Mouse (Mus musculus): Measurements from ENCODE around the gene Dtx2. TPM values are rescaled to one million over a fixed set of nuclear protein-coding genes. Genes with fewer than 3 reads are reported as not detected.
"Not testable (repeated sequence)": the region's sequence is repeated elsewhere in the genome, so short reads cannot be mapped to it uniquely, and the experiment has no call there.

The Dtx2 gene
- total RNA-seq, 1 experiment from 2014 or later, result 6.8 TPM

DNA sequence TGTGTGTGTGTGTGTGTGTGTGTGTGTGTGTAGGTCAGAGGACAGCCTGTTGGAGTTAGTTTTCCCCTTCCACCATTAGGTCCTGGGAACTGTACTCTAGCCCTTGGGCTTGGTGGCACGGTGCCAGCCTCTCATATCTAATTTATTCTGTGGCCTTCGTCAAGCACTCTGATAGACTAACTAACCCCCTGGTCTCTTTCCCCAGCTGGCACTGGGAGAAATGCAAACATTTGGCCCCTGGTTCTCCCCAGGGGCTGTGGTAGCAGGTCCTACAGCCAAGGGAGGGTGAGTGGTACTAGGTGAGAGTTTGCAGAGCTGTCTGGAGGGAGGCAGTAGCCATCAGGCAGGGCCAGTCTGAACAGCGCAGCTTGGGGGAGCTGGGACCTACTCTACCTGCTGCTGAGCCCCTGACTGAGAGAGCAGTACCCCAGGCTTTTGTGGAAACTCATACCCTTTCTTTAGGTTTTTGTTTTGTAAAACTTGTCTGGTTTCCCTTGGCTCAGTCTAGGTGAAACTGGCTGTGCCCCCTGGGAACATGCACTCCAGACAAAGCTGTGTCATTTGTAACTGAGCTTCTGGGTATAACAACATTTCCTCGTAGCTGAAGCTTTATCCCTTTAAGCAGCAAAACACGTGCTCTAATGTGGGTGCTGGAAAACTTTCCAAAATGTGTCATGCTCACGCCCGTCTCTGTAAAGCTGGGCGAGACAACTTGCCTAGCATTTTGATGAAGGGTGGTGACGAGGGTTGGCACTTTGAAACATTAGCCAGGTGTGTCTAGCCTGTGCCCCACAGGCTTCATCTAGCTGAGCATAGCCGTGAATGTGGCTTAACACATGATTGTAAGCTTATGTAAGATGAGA lies 21.6 kb downstream of the Dtx2 start:
- ATAC-seq (replicated peaks; ENCODE audit: insufficient number of reproducible peaks, low FRiP score, low TSS enrichment, poor library complexity, severe bottlenecking), result no peak

DNA sequence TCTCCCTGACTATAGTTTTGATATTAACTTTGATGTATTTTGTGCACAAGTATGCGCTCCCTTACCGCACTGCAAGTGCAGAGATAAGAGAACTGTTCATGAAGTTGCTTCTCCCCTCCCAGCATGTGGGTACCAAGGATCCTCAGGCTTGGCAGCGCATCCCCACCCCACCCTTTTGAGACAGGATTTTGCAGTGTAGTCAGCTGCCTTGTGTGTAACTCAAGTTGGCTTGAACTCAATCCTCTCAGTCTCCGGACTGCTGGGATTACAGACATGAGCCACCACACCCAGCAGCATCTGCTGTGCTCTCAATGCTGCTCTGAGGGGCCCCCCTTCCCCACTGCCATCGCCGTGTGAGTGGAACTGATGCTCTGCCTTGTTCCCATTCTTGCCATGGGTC lies 22.7 kb downstream of the Dtx2 start:
- ATAC-seq (replicated peaks; ENCODE audit: insufficient number of reproducible peaks, low FRiP score, low TSS enrichment, poor library complexity, severe bottlenecking), result no peak

DNA sequence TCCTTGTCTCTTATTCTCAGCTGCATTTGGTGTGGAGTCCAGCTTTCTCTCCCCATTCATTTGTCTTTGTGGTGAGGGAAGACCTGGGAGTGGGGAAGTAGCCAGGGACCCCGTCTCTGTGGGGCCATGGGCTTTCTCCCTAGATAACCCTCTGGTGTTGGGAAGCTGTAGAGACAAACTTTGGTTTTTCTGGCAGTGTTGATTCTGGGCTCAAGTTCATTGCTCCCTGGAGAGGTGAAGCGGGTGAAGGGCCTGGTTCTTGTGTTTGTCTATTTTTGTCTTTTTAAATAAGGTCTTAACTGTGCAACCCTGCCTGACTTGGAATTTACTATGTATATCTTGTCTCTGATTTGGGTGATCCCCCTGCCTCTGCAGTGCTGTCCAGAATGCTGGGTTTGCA lies 24.1 kb downstream of the Dtx2 start:
- ATAC-seq (replicated peaks; ENCODE audit: insufficient number of reproducible peaks, low FRiP score, low TSS enrichment, poor library complexity, severe bottlenecking), result no peak

DNA sequence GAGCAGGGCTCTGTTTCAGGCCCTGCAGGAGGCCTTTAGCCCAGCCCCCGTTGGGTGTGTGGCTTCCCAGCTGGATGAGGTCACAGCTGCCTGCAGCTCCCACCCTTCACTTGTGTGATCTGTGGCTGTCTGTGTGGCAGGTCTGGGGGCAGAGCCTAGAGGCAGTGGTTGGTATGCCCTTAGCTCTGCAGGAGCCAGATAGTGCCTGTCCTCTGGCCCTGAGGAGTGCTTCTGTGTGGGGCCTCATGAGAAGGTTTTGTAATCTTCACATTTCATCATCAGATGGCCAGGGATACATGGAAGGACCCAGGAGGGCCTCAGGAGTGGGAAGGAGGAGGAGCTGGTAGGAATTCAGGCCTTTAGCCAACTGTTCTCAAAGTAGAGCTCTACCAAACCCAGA lies 25.3 kb downstream of the Dtx2 start:
- no peak for ATAC-seq (replicated peaks; ENCODE audit: insufficient number of reproducible peaks, low FRiP score, low TSS enrichment, poor library complexity, severe bottlenecking)

DNA sequence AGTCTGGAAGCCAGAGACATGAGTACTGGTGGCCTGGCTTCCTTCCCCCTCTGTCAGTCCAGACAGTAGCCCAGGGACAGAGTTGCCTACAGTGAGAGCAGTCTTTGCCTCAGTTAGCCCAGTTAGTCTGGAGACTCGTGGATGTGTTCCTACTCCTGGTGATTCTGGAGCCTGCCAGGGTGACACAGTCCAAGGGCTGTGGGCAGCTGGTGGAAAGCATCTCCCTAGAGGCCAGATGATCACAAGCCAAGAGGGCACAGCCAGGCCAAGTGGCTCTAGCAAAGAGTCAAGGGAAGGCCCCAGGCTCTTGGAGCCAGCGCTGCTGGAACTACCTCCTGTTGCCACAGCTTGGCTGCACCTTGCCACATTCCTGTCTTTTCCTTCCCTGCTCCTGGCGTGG lies 31.1 kb downstream of the Dtx2 start:
- ATAC-seq (replicated peaks; ENCODE audit: insufficient number of reproducible peaks, low FRiP score, low TSS enrichment, poor library complexity, severe bottlenecking), result no peak

DNA sequence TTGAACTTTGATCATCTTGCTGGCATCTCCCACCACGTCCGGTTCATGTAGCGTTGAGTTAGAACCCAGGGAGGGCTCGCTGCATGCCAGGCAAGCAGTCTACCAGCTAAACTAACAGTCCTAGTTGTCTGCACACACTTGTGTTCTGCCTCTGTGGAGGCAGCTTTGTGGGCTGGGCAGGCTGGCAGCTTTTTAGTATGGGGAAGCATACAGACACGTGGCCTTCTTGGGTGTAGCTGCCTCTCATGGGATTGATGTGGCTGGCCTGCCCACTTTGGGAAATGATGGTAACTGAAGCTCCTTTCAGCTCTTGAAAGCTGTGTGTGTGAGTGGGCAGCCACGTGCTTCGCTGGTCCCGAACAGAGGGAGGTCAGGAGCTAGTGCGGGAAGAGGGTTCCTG lies 32.3 kb downstream of the Dtx2 start:
- no peak for ATAC-seq (replicated peaks; ENCODE audit: insufficient number of reproducible peaks, low FRiP score, low TSS enrichment, poor library complexity, severe bottlenecking)

DNA sequence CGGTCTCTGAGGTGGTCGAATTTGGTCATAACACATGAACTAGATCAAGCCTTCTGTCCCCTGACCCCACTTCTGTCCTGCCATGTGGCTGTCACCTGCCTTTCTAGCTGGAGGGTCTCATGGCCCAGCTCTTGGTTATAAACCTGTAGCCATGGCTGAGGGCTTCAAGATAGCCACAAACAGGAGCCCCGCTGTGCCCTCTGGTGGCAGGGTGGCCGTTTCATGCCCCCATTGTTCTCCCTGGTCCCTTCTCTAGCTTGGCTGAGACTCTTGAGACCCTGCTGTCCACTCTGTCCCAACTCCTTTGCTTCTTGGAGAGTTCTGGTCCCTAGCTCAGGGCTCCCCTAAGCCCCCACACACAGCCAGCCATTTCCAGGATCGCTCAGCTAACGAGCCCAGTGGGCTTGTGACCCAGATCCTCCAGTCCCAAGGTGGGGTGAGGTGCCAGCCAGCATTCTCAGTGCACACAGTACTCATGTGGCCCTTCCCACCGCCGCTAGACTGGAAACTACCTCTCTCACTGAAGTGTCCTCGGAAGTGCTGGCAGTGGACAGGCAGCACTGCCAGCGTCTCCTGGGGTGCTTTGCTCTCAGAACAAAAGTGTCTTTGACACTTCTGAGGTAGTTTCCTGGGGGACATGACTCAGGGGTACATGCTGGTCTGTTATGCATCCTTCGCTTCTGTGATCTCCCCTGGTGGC lies 33.2 kb downstream of the Dtx2 start:
- no peak for ATAC-seq (replicated peaks; ENCODE audit: insufficient number of reproducible peaks, low FRiP score, low TSS enrichment, poor library complexity, severe bottlenecking)

DNA sequence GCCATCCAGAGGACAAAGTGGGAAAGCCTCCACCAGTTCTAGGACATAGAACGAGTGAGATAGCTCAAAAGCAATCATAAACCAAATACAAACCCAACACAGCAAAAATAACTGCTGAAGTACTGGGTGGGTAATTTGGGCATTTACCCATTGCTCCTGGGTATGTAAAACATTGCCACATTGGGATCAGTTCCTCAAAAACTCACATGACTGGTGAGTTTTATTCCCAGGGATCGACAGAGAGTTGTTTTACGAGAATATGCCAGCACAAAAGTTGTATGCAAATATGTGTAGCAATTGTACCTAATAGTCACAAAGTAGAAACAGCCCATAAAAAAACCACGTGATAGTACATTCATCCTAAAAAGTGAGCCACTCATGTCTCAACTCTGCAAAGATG lies 40.3 kb downstream of the Dtx2 start:
- 0 out of 2 replicates have a peak, but pooled peaks have one; percentile 24 for ATAC-seq (replicated peaks; ENCODE audit: insufficient number of reproducible peaks, low FRiP score, low TSS enrichment, poor library complexity, severe bottlenecking)

DNA sequence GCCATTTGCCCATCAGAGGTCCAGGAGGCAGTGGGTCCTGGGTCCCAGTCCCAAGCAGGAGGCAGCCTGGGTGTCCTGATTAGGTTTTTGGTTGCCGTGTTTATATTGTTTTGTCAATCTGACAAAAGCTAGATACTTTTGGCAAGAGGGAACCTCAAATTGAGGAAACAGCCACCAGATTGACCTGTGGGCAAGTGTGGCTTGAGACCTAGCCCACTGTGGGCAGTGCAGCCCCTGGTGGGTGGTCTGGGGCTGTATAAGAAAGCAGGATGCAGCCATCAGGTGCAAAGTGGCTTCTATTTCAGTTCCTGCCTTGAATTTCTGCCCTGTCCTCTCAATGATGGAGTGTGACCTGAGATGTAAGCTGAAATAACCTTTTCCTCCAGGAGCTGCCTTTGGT lies 40.7 kb downstream of the Dtx2 start:
- ATAC-seq (replicated peaks; ENCODE audit: insufficient number of reproducible peaks, low FRiP score, low TSS enrichment, poor library complexity, severe bottlenecking), result 0 out of 2 replicates have a peak, but pooled peaks have one; percentile 10

DNA sequence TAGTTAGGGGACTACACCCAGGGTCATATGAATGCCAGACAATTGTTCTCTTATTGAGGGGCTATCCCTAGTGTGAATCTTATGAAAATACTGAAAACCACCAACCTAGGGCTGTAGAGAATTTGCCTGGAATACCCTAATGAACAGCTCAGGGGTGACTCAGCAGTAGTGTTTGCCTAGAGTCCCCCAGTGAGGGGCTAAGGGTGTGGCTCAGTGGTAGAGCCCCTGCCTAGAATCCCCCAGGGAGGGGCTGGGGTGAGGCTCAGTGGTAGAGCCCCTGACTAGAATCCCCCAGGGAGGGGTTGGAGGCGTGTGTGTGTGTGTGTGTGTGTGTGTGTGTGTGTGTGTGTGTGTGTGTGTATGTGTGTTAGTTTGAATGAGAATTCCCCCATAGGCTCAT lies 42.1 kb downstream of the Dtx2 start:
- no peak for ATAC-seq (replicated peaks; ENCODE audit: insufficient number of reproducible peaks, low FRiP score, low TSS enrichment, poor library complexity, severe bottlenecking)

DNA sequence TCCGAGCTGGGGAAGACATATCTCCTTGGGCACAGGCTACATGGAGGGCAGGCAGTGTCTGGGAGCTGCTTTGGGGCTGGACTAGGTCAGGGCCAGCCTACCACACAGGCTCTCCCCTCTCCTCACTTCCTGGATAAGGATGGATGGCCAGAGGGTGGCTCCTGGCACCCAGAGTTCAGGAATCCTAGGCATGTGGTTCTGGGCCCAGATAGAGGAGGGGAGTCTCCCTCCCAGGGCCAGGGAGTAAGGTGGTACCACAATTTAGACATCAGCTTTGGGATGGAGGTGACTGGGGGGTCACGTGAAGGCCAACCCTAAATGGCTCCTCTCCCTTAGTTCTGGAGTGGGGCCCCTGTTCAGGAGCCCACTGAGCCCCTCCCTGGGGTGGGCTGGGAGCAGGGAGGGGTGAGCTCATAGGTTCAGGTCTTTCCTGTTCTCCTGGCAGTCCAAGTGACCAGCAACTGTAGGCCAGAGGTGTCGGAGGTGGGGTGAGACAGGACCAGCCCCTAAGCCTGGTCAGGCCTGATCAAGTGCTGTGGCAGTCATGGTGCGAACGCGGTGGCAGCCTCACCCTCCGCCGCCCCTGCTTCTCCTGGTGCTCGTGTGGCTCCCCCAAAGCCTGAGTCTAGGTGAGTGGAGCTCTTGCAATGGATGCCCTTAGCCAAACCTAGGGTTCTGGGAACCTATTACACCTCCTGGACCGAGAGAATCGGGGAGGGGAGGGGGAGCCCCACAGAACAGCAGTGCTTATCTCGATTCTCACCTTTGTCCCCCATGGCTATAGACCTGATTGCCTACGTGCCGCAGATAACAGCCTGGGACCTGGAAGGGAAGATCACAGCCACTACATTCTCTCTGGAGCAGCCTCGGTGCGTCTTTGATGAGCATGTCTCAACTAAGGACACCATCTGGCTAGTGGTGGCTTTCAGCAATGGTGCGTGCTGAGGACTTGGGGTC lies 43.9 kb downstream of the Dtx2 start, which contains the start of gene Upk3b:
Gene Upk3b, plus strand, starts transcription at position 239 of the 957 bp plus-strand sequence.
- ATAC-seq (replicated peaks; ENCODE audit: insufficient number of reproducible peaks, low FRiP score, low TSS enrichment, poor library complexity, severe bottlenecking), result no peak

DNA sequence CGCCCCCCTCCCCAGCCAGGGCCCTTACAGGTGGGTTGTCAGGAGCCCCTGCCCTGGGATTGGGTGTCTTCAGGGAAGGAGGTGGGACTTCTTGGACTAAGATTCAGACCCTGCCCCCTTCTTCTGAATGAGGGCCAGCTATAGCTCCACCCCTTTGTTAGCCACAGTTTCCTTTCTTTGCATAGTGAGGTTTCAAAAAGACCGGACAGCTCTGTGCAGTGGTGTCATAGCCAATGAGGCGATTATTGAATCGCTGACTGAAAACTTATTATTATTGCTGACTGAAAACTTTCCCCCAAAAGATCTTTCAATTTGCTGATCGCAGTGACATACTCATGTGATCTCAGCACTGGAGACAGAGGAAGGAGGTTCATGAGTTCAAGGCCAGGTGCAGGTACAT lies 45.6 kb downstream of the Dtx2 start:
- peak; percentile 37; the same call in 1 of the 2 replicates for ATAC-seq (replicated peaks; ENCODE audit: insufficient number of reproducible peaks, low FRiP score, low TSS enrichment, poor library complexity, severe bottlenecking)

DNA sequence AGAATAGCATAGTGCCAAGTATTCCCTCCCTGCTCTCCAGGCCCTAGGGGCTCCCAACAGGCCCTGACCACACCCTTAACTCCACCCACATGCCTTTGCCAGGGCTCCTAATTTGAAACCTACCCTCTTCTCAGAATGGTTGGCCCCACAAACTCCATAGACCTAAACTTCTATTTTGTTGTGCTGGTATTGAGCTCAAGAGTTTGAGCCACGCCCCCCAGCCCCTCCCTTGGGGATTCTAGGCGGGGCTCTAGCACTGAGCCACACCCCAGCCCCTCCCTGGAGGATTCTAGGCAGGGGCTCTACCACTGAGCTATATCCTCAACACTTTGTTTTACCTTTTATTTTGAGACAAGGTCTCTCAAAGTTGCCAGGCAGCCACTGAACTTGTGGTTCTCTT lies 46.7 kb downstream of the Dtx2 start:
- ATAC-seq (replicated peaks; ENCODE audit: insufficient number of reproducible peaks, low FRiP score, low TSS enrichment, poor library complexity, severe bottlenecking), result no peak

DNA sequence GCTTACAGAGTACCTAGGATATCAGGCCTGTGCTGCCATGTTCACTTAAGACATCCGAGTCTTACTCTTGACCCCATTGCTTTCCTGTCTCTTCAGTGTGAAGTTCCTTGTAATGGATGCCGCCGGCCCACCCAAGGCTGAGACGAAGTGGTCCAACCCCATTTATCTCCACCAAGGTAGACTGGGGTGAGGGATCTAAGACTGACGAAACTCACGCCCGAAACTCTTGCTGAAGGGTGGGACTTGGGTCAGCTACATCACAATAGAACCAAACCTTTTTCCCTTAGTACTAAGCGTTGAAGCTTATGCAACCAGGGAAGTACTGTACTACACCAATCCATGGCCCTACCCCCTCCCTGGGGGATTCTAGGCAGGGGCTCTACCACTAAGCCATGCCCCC lies 47.1 kb downstream of the Dtx2 start:
- no peak for ATAC-seq (replicated peaks; ENCODE audit: insufficient number of reproducible peaks, low FRiP score, low TSS enrichment, poor library complexity, severe bottlenecking)

DNA sequence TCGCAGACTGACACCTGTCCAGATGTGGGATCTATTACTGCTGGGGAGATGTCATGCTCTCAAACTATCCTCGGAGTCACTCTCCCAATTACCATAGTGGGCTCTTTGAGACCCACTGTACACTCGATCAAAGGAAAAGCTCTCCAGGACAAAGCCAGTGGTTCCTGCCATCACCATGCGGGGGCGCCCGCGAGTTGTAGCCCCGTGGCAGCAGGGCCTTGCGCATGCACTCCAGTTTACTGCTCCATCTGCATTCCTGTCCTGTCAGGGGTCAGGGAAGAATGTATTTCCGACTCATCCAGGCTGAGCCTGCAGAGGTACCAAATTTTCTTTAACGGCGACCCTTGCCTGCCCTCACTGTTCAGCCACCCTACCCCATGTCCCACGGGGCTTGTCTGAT lies 50.3 kb downstream of the Dtx2 start:
- ATAC-seq (replicated peaks; ENCODE audit: insufficient number of reproducible peaks, low FRiP score, low TSS enrichment, poor library complexity, severe bottlenecking), result no peak

DNA sequence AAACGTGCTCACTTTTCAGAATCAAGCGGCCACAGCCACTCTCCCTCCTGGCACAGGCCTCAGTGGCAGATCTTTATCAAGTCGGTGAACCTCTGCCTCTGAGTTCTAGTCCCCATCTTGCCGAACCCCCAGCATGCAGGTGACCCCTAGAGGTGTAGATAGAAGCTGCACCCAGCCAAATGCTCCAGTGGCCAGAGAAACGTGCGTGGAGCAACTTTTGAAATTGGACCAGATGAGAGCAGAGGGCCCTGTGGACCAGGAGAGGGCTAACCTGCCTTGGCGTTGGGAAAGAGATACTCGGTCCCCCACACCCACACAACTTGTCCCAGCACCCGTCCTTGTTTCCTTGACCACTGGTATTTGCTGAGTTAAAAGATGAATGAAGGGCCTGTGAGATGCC lies 50.8 kb downstream of the Dtx2 start:
- ATAC-seq (replicated peaks; ENCODE audit: insufficient number of reproducible peaks, low FRiP score, low TSS enrichment, poor library complexity, severe bottlenecking), result no peak

DNA sequence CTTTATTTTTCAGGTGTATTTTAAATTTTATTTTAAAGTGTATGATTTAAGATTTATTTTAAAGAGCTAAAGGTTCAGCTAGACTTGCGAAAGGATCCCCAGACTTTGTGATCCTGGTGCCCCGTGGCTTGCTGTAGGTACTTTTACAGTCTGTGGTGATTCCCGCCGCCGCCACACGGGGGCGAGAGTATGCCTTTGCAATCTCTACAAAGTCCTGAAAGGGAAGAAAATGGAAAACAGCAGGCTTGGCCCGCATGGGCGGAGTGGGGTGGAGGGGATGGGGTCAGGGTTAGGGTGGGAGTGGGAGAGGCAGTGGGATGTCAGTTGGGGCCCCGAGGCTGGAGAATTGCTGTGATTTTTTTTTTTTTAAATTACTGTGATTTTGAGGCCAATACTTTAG lies 51.4 kb downstream of the Dtx2 start:
- ATAC-seq (replicated peaks; ENCODE audit: insufficient number of reproducible peaks, low FRiP score, low TSS enrichment, poor library complexity, severe bottlenecking), result peak; percentile 75

DNA sequence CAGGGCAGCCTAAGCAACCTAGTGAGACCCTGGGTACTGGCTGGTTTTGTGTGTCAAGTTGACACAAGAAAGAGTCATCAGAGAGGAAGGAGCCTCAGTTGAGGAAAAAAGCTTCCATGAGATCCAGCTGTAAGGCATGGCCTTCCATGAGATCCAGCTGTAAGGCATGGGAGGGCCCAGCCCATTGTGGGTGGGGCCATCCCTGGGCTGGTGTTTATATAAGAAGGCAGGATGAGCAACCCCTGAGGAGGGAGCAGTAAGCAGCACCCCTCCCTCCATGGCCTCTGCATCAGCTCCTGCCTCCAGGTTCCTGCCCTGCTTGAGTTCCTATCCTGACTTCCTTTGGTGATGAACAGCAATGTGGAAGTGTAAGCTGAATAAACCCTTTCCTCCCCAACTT lies 53.9 kb downstream of the Dtx2 start:
- not testable (repeated sequence) for ATAC-seq (replicated peaks; ENCODE audit: insufficient number of reproducible peaks, low FRiP score, low TSS enrichment, poor library complexity, severe bottlenecking)

DNA sequence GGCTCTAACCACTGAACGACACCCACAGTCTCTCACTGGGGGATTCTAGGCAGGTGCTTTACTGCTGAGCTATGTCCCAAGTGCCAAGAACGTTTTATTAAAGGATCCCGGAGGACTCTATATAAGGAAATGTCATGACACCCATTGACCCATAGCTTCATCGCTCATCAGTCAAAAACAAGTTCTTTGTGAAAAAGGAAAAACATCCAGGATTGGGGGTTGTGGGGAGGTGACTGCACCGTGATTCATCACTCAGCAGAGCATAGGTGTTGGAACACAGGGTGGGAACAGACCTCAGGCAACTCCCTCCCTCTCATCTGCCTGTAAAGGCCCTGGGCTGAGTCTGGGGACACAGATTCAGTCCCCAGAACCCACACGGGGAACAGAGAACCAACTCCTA lies 55.3 kb downstream of the Dtx2 start:
- ATAC-seq (replicated peaks; ENCODE audit: insufficient number of reproducible peaks, low FRiP score, low TSS enrichment, poor library complexity, severe bottlenecking), result no peak

Measured in monocyte, adult 5-6 weeks (primary cell).